Mouse (Mus musculus) megakaryocyte, embryonic 14.5 days (primary cell): ENCODE data around the gene Rere.
"Not testable (repeated sequence)": the region's sequence is repeated elsewhere in the genome, so short reads cannot be mapped to it uniquely, and the experiment has no call there.

Experiments
- FLI1 ChIP-seq: IDR thresholded peaks from 2 replicates; pipeline ENCODE4 v1.6.1; 2012; ENCODE audit warnings: low read length, inconsistent platforms, mixed read lengths
- GATA1 ChIP-seq: IDR thresholded peaks from 3 replicates; pipeline ENCODE4 v1.6.1; 2012; ENCODE audit warnings: mixed read lengths, low read length, inconsistent platforms, borderline replicate concordance

DNA sequence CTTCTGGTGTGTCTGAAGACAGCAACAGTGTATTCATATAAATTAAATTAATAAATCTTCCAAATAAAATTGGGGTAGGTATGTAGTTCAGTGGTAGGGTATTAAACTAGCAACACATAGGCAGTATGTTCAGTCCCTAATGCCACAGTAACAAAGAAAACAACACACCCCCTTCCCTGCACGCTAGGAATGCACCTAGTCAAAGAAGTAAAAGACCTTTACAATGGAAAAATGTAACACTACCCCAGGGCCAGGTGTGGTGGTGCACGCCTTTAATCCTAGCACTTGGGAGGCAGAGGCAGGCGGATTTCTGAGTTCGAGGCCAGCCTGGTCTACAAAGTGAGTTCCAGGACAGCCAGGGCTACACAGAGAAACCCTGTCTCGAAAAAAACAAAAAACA, 201.6 kb downstream of the Rere start:
- TF ChIP-seq GATA1, FLI1: not testable (repeated sequence)
